Mouse (Mus musculus): ENCODE data around the gene Unc13b. TPM values are rescaled to one million over a fixed set of nuclear protein-coding genes. Genes with fewer than 3 reads are reported as not detected.
"Not testable (repeated sequence)": the region's sequence is repeated elsewhere in the genome, so short reads cannot be mapped to it uniquely, and the experiment has no call there.

The Unc13b gene
- total RNA-seq, 2 experiments from 2014 or later: 50.5 to 71.9 TPM

- no peak for DNase-seq (ENCODE audit: low spot score in 2 of 2)
- intact Hi-C loops (cut with DNase I): no loop called here
These were observed 6.7 kb downstream of the Unc13b start for GRCm38 (mm10) chr4:43065471-43065870.

DNA sequence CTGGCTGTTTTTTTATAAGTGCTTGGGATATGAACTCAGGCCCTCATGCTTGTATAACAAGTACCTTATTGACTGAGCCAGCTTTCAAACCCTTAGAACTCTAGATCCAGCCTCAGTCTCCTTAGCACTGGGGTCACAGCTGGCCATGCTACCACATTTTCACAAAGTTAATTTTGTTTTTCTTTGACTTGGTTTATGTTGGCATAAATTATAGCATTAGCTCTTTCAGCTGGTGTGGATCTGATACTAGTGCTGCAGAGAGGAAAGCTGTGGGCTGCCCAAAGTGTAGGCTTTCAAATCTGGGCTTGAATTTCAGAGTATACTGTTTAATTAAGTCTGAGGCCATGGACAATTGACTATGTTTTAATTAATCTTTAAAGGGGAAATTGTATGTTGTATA lies 16.2 kb downstream of the Unc13b start:
- intact Hi-C loops (cut with DNase I): no loop called here
- DNase-seq (ENCODE audit: low spot score in 2 of 2): no peak

DNA sequence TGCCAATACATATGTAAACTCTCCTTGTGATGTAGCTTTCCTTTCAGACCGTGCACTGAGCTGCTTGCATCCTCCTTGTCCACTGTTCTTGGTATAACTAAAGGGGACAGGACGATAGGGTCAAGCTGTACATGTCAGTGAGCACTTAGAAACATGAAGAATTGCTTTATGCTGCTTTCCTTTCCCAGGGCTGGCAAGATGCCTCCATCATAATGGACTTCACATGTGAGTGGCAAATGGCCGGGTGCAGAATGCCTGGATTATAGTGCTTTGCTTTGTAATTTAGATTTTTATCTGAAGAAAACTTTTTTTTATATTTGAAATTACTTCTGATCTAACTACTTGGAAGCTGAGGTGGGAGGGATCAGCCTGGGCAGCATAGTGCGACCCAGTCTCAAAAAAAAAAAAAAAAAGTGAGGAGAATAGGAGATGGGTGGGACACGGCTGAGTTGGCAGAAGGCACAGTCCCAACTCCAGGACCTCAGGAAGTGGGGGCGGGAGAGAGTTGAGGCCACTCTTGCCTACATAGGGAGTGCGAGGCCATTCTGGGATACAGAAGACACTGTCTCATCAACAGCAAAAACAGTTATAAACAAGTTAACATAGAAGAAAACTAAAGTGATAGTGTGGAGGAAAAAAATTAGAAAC lies 19.4 kb downstream of the Unc13b start:
- intact Hi-C loops (cut with DNase I): no loop called here
- DNase-seq (ENCODE audit: low spot score in 2 of 2): no peak

DNA sequence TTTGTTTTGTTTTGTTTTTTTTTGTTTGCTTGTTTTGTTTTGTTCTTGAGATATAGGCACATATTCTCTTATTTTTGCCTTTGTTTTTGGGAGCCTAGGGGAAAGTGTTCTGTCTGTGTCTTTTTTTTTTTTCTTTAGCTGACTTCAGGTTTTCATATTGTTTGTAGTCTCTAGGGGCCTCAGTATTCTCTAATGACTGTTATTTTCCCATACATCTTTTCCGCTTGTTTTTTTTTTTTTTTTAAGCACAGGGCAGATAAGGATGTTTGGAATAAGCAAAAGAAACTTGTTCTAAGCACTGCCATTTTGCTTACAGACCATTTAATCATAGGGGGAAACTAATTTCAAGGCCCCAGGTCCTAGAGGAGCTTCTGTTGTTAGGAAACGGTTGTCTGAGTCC lies 23.7 kb downstream of the Unc13b start:
- intact Hi-C loops (cut with DNase I): loop anchor here (10.0 kb wide), 1 partner anchor 162 kb away; no protein-coding TSS in a partner anchor
- DNase-seq (ENCODE audit: low spot score in 2 of 2): no peak

DNA sequence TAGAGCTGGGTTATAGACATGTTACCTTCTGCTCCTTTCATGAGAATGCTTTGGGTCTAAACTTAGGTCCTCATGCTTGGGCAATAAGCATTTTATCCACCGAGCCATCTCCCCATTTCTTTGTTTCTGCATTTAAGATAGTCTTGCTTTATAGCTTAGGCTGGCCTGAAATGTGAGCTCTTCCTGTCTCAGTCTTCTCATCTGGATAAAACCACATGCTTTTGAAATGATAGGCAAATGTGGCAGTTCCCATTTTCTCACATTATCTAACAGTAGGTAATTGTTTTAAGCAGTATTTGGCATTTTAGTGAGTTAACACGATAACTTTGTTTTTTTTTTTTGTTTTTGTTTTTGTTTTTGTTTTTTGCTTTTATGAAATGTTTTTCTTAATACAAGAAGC lies 31.2 kb downstream of the Unc13b start:
- no peak for DNase-seq (ENCODE audit: low spot score in 2 of 2)
- intact Hi-C loops (cut with DNase I): loop anchor here (10.0 kb wide), 1 partner anchor 155 kb away; no protein-coding TSS in a partner anchor

DNA sequence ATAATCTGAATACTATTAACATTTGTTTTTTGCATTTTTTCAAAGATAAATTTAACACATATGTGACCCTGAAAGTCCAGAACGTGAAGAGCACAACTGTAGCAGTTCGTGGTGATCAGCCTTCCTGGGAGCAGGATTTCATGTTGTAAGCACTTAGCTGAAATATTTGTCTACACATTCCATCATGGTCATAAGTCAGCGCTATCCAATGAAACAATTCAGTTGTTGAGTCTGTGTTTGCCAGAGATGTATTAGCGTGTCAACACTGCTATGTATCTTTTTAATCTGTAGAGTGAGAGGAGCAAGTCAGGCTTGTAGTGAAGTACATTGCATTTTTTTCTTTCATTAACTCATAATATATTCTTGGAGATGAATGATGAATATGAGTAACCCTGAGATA lies 32.4 kb downstream of the Unc13b start:
- intact Hi-C loops (cut with DNase I): no loop called here
- DNase-seq (ENCODE audit: low spot score in 2 of 2): no peak

- intact Hi-C loops (cut with DNase I): loop anchor here (2.0 kb wide), 1 partner anchor 67 kb away; the partner anchor contains the start of gene Fam214b
- no peak for DNase-seq (ENCODE audit: low spot score in 2 of 2)
These were observed 54.7 kb downstream of the Unc13b start for GRCm38 (mm10) chr4:43113491-43113890.

GRCm38 (mm10) chr4:43114512-43114911 lies 55.8 kb downstream of the Unc13b start:
- intact Hi-C loops (cut with DNase I): no loop called here
- no peak for DNase-seq (ENCODE audit: low spot score in 2 of 2)

GRCm38 (mm10) chr4:43114946-43115345 lies 56.2 kb downstream of the Unc13b start:
- intact Hi-C loops (cut with DNase I): no loop called here

DNA sequence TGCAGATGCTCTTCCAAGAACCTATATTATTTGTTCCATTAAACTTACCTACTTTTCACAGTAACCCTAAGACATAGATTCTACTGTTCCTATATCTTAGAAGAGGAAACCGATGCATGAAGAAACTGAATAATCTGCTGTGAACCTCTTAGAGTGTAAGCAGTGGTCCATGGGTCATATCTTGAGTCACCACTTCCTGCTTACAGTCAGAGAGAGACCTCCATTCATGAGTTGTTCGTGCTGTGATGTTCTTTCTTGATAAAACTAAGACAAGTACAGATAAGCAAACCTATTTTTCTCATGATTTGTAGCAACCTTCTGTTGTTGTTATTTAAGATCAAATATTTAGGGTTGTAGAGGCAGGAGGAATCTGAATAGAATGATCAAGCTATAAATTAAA lies 57.5 kb downstream of the Unc13b start:
- intact Hi-C loops (cut with DNase I): no loop called here

More at GRCm38 (mm10) chr4:43114946-43115345, 56.2 kb downstream of the Unc13b start:
- DNase-seq (ENCODE audit: low spot score in 2 of 2): peak; percentile 38 to 47

GRCm38 (mm10) chr4:43129750-43130149 lies 71.0 kb downstream of the Unc13b start:
- DNase-seq (ENCODE audit: low spot score in 2 of 2): no peak
- intact Hi-C loops (cut with DNase I): no loop called here

More for the DNA sequence above, 57.5 kb downstream of the Unc13b start:
- no peak for DNase-seq (ENCODE audit: low spot score in 2 of 2)

DNA sequence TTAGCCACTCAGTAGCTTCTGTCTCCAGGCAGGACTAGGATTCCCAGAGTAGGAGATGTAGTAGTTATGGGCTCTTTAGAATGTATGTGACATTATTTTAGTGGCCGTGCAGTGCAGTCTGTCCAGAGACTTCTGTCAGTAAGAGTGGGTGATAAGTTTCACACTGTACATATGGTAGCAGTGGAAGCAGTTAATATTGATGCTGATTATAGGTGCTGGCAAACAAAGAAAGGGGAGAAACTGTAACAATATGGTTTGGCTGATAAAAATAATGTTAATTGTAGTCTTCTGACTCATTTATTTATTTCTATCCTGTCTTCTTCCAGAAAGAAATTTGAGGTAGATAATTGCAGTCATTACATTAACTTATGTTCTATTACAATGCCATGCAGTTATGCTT lies 83.9 kb downstream of the Unc13b start:
- no peak for DNase-seq (ENCODE audit: low spot score in 2 of 2)

GRCm38 (mm10) chr4:43152413-43152812 lies 93.7 kb downstream of the Unc13b start:
- DNase-seq (ENCODE audit: low spot score in 2 of 2); intact Hi-C loops (cut with DNase I): not testable (repeated sequence)

More for the DNA sequence above, 83.9 kb downstream of the Unc13b start:
- intact Hi-C loops (cut with DNase I): no loop called here

- no peak for DNase-seq (ENCODE audit: low spot score in 2 of 2)
- intact Hi-C loops (cut with DNase I): no loop called here
These were observed 101.3 kb downstream of the Unc13b start for GRCm38 (mm10) chr4:43160045-43160444.

DNA sequence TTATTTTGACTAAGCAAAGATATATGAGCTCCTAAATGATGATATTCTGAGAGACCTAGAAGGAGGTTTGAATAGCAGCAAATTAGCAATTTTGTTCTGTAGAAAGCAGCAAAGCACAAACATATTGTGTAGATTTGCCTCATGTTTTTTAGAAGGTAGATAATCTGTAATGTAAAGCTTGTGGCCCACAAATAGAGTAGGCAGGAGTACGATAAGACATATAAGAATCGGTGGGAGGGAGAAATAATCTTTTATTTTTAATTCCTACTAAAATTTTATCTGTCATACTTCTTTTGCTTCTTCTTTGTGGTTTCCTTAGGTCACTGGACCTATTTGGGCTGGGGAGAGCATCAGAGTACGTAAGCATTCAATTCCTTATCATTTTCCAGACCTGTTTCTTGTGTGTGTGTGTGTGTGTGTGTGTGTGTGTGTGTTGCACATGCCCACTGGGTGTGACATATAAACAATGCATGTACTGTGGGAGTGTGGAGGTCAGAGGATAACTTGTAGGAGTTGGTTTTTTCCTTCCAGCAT lies 102.4 kb downstream of the Unc13b start:
- intact Hi-C loops (cut with DNase I): no loop called here
- no peak for DNase-seq (ENCODE audit: low spot score in 2 of 2)

DNA sequence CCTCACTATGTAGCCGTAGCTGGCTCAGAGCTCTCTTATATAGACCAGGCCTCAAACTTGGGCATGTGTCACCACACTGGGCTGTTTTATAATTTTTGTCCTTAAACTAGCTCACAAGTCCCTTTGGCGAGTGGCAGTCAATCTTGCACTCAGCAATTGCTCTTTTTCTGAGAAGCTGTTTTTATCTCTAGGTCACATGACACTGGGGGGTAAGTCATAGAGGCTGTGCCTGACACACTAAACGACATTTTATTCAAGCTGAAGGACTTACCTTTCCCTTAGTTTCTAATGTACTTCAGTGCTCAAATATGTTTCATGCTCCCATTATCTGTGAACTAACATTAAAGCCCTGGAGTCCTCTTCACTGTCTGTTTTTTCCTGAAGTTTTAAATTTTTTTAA lies 104.5 kb downstream of the Unc13b start:
- intact Hi-C loops (cut with DNase I): no loop called here
- DNase-seq (ENCODE audit: low spot score in 2 of 2): no peak

GRCm38 (mm10) chr4:43165403-43166005 lies 106.8 kb downstream of the Unc13b start:
- intact Hi-C loops (cut with DNase I): no loop called here
- DNase-seq (ENCODE audit: low spot score in 2 of 2): no peak

- DNase-seq (ENCODE audit: low spot score in 2 of 2): no peak
- intact Hi-C loops (cut with DNase I): no loop called here
These were observed 111.3 kb downstream of the Unc13b start for GRCm38 (mm10) chr4:43170028-43170427.

DNA sequence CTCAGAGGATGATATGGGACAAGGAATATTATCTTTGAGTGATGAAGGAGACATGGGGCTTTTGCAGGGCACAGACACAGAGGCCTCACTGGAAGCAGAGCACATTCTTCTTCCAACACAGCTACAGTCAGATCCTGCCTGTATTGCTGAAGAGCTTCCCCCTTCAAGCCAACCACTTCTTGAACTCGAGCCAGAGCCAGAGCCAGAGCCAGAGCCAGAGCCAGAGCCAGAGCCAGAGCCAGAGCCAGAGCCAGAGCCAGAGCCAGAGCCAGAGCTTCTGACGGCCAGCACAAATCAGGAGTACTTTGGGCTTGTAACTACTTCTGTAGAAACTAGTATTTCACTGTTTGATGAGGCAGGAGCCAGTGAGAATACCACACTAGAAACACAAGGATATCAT lies 118.4 kb downstream of the Unc13b start:
- DNase-seq (ENCODE audit: low spot score in 2 of 2): no peak
- intact Hi-C loops (cut with DNase I): no loop called here

DNA sequence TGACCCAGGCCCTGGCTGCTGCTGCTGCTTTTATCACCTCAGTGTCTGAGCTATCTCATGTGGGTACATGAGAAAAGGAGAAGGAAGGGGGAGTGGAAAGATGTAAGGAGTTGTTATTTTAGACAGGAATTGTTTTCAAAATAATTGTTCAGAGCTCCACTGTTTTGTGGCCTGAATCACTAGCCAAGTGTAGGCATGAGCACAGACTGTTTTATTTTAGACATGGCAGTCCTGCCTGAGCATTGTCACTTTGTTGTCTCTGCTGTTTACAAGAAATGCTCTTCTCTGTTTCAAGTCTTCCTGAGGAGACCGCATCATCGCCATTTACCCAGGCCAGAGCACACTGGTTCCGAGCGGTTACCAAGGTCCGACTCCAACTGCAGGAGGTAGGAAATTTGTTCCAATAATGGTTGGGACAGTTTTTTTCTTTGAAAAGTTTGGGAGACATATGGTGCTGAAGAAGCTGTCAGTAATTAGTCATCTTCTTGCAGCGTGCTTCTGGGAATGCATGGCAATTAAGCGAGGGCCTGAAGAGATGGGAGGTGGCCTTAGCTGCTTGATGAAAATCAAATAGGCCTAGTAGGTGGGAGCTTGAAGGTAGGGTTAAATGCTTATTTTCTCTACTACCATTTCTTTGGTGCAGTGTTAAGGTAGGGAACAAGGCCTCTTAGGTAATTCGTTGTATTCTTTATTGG lies 123.9 kb downstream of the Unc13b start:
- peak; percentile 37 to 44 for DNase-seq (ENCODE audit: low spot score in 2 of 2)
- intact Hi-C loops (cut with DNase I): no loop called here
